8 mouse cellular contexts compared by ENCODE assay signal in the genomic region with DNA sequence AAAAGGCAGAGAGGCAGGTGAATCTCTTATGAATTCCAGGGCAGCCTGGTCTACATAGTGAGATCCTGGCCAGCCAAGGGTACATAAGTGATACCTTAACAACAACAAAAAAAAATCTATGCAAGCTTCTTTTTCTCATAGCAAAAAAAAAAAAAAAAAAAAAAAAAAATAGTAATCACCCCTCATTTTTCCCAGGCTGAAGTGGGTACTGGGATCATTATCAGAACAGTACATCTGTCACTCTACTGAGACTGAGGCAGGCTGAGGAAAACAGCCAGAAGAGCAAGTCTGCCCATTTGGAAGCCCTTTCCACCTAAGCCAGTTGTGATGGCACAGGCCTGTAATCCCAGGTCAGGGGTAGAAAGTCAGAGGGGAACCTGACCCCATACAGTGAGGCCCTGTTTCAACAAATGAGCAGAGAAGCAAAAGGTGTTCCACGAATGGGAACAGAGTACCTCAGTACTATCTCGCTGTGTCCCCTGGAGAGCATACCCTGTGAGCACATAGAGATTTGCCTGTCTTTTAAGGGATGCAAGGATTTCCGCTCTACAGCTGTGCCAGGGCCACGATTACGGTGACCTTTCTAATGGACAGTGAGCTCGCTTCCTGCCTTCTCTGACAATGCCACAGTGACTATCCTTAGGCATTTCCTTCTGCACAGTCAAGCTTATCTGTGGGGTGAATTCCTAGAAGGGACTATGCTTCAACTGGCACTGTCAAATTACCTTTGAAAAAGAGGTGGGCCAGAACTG. TPM values are rescaled to one million over a fixed set of nuclear protein-coding genes. Genes with fewer than 3 reads are reported as not detected.
DNase-seq lines count a peak whose midpoint lies in the region; ATAC-seq and TF ChIP-seq lines count a peak whose summit lies in the region.

No protein-coding gene starts in this region.

- no peaks in the 10 kb centered on the region for H3K27me3 ChIP-seq in kidney, embryonic 14.5 days (ENCODE audit: control insufficient read depth, insufficient read depth, low read length)
- H3K27me3 ChIP-seq in CH12.LX (replicated peaks): no peaks in the 10 kb centered on the region
- no peaks in the 10 kb centered on the region for H3K27me3 ChIP-seq in limb, embryonic 14.5 days (ENCODE audit: control insufficient read depth, insufficient read depth, low read length)
- H3K27me3 ChIP-seq in neural tube, embryonic 15.5 days (replicated peaks): no peaks in the 10 kb centered on the region

- 45% methylated on average over 6 of the region's 6 CpGs for WGBS in kidney, embryonic 14.5 days
- WGBS in limb, embryonic 14.5 days: 60% methylated on average over 6 of the region's 6 CpGs
- 67% methylated on average over 6 of the region's 6 CpGs for WGBS in neural tube, embryonic 15.5 days

- peaks cover 97% of the 10 kb centered on the region for H3K79me2 ChIP-seq in CH12.LX (replicated peaks; ENCODE audit: control insufficient read depth, extremely low read depth, insufficient read depth, poor library complexity, severe bottlenecking)

- H3K36me3 ChIP-seq in kidney, embryonic 14.5 days (ENCODE audit: control insufficient read depth, insufficient read depth, low read length): peaks cover 7% of the 10 kb centered on the region; the same call in 1 of the 2 replicates
- H3K36me3 ChIP-seq in CH12.LX (replicated peaks in 1 of 2; ENCODE audit: control insufficient read depth in 1 of 2, insufficient read depth in 1 of 2, low read length in 1 of 2): peaks cover 8 to 32% of the 10 kb centered on the region in 2 experiments
- no peaks in the 10 kb centered on the region for H3K36me3 ChIP-seq in limb, embryonic 14.5 days (ENCODE audit: control insufficient read depth, insufficient read depth, low read length)
- 0 out of 2 replicates have a peak, but pooled peaks cover 3% of the 10 kb centered on the region for H3K36me3 ChIP-seq in neural tube, embryonic 15.5 days

- no peak for TF ChIP-seq CTCF in CH12.LX (conservative IDR thresholded peaks at IDR 0.05 in 1 of 2, IDR thresholded peaks at IDR 0.05 in 1 of 2; ENCODE audit: low read depth in 2 of 2, low read length in 2 of 2)

- no peak overlapping the region for H3K9ac ChIP-seq in kidney, embryonic 14.5 days (ENCODE audit: low read depth, low read length)
- H3K9ac ChIP-seq in CH12.LX (ENCODE audit: insufficient read depth, low read depth): peak overlapping the region; percentile 98; the same call in 1 of the 2 replicates
- peak overlapping the region; percentile 31; the same call in 1 of the 2 replicates for H3K9ac ChIP-seq in limb, embryonic 14.5 days (ENCODE audit: low read depth, low read length, severe bottlenecking)
- H3K9ac ChIP-seq in neural tube, embryonic 15.5 days (replicated peaks): no peak overlapping the region

- peaks cover 76% of the 10 kb centered on the region for H3K4me1 ChIP-seq in kidney, embryonic 14.5 days (ENCODE audit: control insufficient read depth, insufficient read depth, low read length)
- H3K4me1 ChIP-seq in CH12.LX (ENCODE audit: control insufficient read depth in 1 of 2, insufficient read depth in 2 of 2): peaks cover 42 to 75% of the 10 kb centered on the region in 2 experiments
- peaks cover 62% of the 10 kb centered on the region for H3K4me1 ChIP-seq in brown adipose tissue, adult 24 weeks (ENCODE audit: control insufficient read depth, insufficient read depth, insufficient read length, low read length)
- H3K4me1 ChIP-seq in limb, embryonic 14.5 days (ENCODE audit: control insufficient read depth, insufficient read depth, low read length): peaks cover 60% of the 10 kb centered on the region
- peaks cover 55% of the 10 kb centered on the region for H3K4me1 ChIP-seq in neural tube, embryonic 15.5 days

- TF ChIP-seq EP300 in CH12.LX (IDR thresholded peaks at IDR 0.05; ENCODE audit: low read length): no peak

- peak overlapping the region; percentile 80; the same call in 1 of the 2 replicates for H3K27ac ChIP-seq in kidney, embryonic 14.5 days (ENCODE audit: low read depth, low read length)
- peak overlapping the region; percentile 41 for H3K27ac ChIP-seq in CH12.LX (ENCODE audit: insufficient read depth, low read depth)
- H3K27ac ChIP-seq in brown adipose tissue, adult 24 weeks (replicated peaks; ENCODE audit: low read depth, low read length): peak overlapping the region; percentile 88
- H3K27ac ChIP-seq in limb, embryonic 14.5 days (replicated peaks; ENCODE audit: low read depth, low read length): no peak overlapping the region
- H3K27ac ChIP-seq in neural tube, embryonic 15.5 days (replicated peaks): no peak overlapping the region

- H3K9me3 ChIP-seq in kidney, embryonic 14.5 days (ENCODE audit: control insufficient read depth, low read length): no peaks in the 10 kb centered on the region
- no peaks in the 10 kb centered on the region for H3K9me3 ChIP-seq in CH12.LX (replicated peaks; ENCODE audit: low read length)
- no peaks in the 10 kb centered on the region for H3K9me3 ChIP-seq in limb, embryonic 14.5 days (ENCODE audit: control insufficient read depth, low read length)
- H3K9me3 ChIP-seq in neural tube, embryonic 15.5 days (replicated peaks): no peaks in the 10 kb centered on the region

- no peak for DNase-seq in kidney, postnatal 14 days
- DNase-seq in CH12.LX (ENCODE audit: extremely low read depth): no peak
- DNase-seq in limb, embryonic 14.5 days (ENCODE audit: low spot score): no peak
- no peak for DNase-seq in cerebellum, postnatal 14 days
- DNase-seq in urinary bladder, adult 18-20 months (ENCODE audit: low spot score in 2 of 2): no peak

- peak overlapping the region; percentile 1; the same call in 1 of the 2 replicates for H3K4me2 ChIP-seq in kidney, embryonic 14.5 days (replicated peaks; ENCODE audit: low read depth, low read length)
- H3K4me2 ChIP-seq in CH12.LX (ENCODE audit: insufficient read depth, low read depth, poor library complexity, severe bottlenecking): peak overlapping the region; percentile 93
- no peak overlapping the region for H3K4me2 ChIP-seq in limb, embryonic 14.5 days (replicated peaks; ENCODE audit: low read depth, low read length, severe bottlenecking)
- no peak overlapping the region for H3K4me2 ChIP-seq in neural tube, embryonic 15.5 days

- no peak overlapping the region for H3K4me3 ChIP-seq in kidney, embryonic 14.5 days (ENCODE audit: low read length)
- H3K4me3 ChIP-seq in CH12.LX (replicated peaks in 1 of 3; ENCODE audit: low read depth in 2 of 3, low read length in 2 of 3, poor library complexity in 1 of 3): no peak overlapping the region
- peak overlapping the region; percentile 6; the same call in 1 of the 2 replicates for H3K4me3 ChIP-seq in brown adipose tissue, adult 24 weeks (ENCODE audit: insufficient read depth, low read depth, low read length)
- no peak overlapping the region for H3K4me3 ChIP-seq in limb, embryonic 14.5 days (replicated peaks; ENCODE audit: low read length)
- no peak overlapping the region for H3K4me3 ChIP-seq in neural tube, embryonic 15.5 days (replicated peaks)

- TF ChIP-seq RAD21 in CH12.LX (IDR thresholded peaks at IDR 0.05; ENCODE audit: low read depth, low read length): no peak

- no peak for ATAC-seq in kidney, embryonic 14.5 days (ENCODE audit: low FRiP score, low TSS enrichment)
- ATAC-seq in limb, embryonic 14.5 days (ENCODE audit: low FRiP score, low read depth): no peak
- no peak for ATAC-seq in neural tube, embryonic 15.5 days (ENCODE audit: low FRiP score)

- no peak for TF ChIP-seq POLR2A in CH12.LX (IDR thresholded peaks at IDR 0.05; ENCODE audit: low read depth, low read length)
- TF ChIP-seq POLR2A in limb, embryonic 14.5 days (IDR thresholded peaks at IDR 0.05; ENCODE audit: borderline replicate concordance, extremely low read depth, insufficient read depth, insufficient read length): no peak

- dilution Hi-C loops in CH12.LX (cut with MboI; ENCODE audit: extremely low pct_ligation_motif_present, extremely low pct_unique_long_range_greater_than_20kb, low sequenced_read_pairs): no loop called here

- in situ Hi-C loops in CH12.LX (cut with MboI; ENCODE audit: low pct_ligation_motif_present, low pct_unique_long_range_greater_than_20kb, low sequenced_read_pairs): no loop called here

TF ChIP-seq in CH12.LX, 34 proteins besides CTCF, POLR2A, EP300 and RAD21:
- TF ChIP-seq ZKSCAN1 (IDR thresholded peaks at IDR 0.05; ENCODE audit: borderline replicate concordance, low read depth, low read length): no peak
- TF ChIP-seq ZNF384 (IDR thresholded peaks at IDR 0.05; ENCODE audit: low read depth, low read length): peak; percentile 12; the same call in 1 of the 2 replicates
- TF ChIP-seq JUND (conservative IDR thresholded peaks at IDR 0.05; ENCODE audit: low read depth, low read length): no peak
- TF ChIP-seq ELF1 (IDR thresholded peaks at IDR 0.05; ENCODE audit: low read depth, low read length): no peak
- TF ChIP-seq SMC3 (IDR thresholded peaks at IDR 0.05; ENCODE audit: low read depth, low read length): no peak
- no peak for TF ChIP-seq ZC3H11A (IDR thresholded peaks at IDR 0.05; ENCODE audit: low read depth, low read length)
- TF ChIP-seq USF2 (conservative IDR thresholded peaks at IDR 0.05; ENCODE audit: low read depth, low read length): no peak
- TF ChIP-seq MAZ (IDR thresholded peaks at IDR 0.05; ENCODE audit: low read depth, low read length): no peak

RNA-seq across cellular contexts. Expression of a gene that starts 5.1 kb away (rescaled TPM):
- polyA plus RNA-seq in kidney, embryonic 14.5 days (2014; fragmentation: Nextera tagmentation; extraction: Ambion mirVana): 43.8 and 72.3 TPM in 2 replicates
- total RNA-seq in CH12.LX (2012; rRNA removed) (128 and 146 TPM in 2 replicates), CH12.LX (2014; rRNA removed) (43.8 and 46.4 TPM in 2 replicates)
- polyA plus RNA-seq in CH12.LX (2012; ENCODE audit: insufficient read length, low read depth): 165 and 178 TPM in 2 replicates
- polyA plus RNA-seq in brown adipose tissue, adult 24 weeks (2012; ENCODE audit: insufficient read depth, insufficient read length, missing spikeins): 36.0 and 59.3 TPM in 2 replicates
- polyA plus RNA-seq in limb, embryonic 14.5 days (2012; rRNA removed): 38.7 and 46.7 TPM in 2 replicates
- polyA plus RNA-seq in limb, embryonic 14.5 days (2014; fragmentation: Nextera tagmentation; extraction: Ambion mirVana): 53.2 and 54.6 TPM in 2 replicates
- polyA plus RNA-seq in neural tube, embryonic 15.5 days (2015; fragmentation: Nextera tagmentation; extraction: Ambion mirVana): 9.6 and 17.7 TPM in 2 replicates

Comparison
In these comparisons a context has a peak if more than half of its experiments do, and no peak if none do; other contexts are left out.
1. H3K27ac ChIP-seq: peak in kidney, embryonic 14.5 days (single experiment), CH12.LX (single experiment) and brown adipose tissue, adult 24 weeks (single experiment); none in limb, embryonic 14.5 days (single experiment) and neural tube, embryonic 15.5 days (single experiment).
2. H3K4me2 ChIP-seq: peak in kidney, embryonic 14.5 days (single experiment) and CH12.LX (single experiment); none in limb, embryonic 14.5 days (single experiment) and neural tube, embryonic 15.5 days (single experiment).
3. H3K9ac ChIP-seq: peak in CH12.LX (single experiment) and limb, embryonic 14.5 days (single experiment); none in kidney, embryonic 14.5 days (single experiment) and neural tube, embryonic 15.5 days (single experiment).